Mouse (Mus musculus): ENCODE measurements at regions not wholly inside any gene's neighbourhood (a gene's known extent, or its start where the extent isn't known, plus 50 kb on each side); places are given as distances from the start of the nearest gene placed in this dataset.

DNA sequence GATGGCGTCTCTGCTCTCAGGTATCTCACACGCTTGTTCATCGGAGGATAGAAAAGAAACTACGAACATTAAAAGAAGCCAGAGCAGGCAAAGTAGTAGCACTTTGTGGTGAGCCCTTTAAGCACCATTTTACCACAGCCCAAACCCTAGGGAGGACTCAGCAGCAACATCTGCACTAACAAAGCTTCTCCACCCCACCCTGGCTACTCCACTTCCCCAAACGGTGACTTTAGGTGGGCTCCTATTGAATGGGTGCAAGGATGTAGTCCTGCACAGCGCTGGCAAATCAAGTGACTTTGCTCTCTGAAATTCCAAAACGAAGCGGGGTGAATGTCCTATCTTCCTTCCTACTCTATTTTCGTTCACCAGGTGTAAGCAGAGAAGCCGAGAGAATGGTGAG is 337.9 kb upstream of the Noct start:
- DNase-seq (ENCODE audit: extremely low read depth, insufficient read length, low spot score), result no peak

DNA sequence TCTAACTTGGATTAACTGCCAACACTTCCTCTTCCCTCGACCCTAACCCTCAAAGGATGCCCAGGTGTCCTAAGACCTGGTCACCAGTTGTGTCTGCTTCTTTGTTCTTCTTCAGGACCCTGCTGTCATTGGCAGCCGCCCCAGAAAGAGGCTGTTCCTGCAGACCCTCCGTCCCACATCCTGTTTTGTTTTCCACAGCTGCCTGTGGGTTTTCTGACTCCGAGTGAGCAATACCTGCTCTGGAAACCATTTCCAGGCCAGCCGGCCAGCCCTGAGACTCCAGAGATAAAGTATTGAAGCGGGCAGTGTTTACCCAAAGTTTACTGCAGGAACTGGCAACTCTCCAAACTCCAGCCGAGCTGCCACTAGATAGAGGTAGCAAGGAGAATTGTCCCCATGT is 337.2 kb upstream of the Noct start:
- DNase-seq (ENCODE audit: extremely low read depth, insufficient read length, low spot score), result no peak

DNA sequence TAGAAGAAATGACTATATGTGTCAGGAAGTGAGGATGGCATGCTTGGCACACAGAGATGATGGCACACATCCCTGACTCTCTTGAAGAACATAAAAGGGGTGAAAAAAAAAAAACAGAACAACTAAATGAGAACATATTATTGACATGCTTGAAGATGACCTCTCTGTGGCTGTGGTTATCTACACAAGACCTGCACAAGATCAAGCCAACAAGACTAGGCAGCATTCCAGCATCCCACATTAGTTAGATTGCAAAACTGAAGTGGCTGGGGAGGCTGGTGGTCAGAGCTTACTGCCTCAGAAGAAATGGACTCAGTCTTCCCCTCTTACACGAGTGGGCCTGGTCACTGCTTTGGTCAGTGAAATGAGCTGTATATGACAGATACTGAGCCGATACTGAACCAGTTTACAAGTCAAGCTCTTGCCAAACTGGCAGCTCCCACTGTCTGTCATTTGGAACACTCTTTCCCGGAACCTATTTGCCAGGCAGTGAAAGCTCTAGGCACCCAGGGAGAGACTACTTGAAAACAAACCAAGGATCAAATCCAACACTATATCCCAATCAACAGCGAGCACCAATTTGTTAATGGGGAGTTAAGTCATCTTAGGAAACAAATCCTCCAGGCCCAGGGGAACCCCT is 335.6 kb upstream of the Noct start:
- DNase-seq (ENCODE audit: extremely low read depth, insufficient read length, low spot score), result no peak

DNA sequence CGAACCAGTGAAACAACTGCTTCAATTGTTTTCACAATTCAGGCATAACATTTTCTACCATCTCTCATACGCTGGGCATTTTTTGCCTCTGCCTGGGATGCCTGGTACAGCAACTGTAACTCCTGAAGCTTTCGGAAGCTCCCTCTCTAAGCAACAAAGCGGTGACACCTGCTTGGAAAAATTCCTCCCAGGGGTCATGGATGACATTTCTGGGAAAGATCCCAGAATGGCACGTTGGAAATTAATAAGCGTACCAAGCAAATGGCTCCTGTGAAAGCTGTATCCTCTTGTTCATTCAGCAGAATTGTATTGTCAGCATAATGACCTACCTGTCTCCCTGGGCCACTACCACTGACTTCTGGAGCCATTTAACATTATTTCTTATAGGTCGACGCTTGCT is 333.7 kb upstream of the Noct start:
- no peak for DNase-seq (ENCODE audit: extremely low read depth, insufficient read length, low spot score)

DNA sequence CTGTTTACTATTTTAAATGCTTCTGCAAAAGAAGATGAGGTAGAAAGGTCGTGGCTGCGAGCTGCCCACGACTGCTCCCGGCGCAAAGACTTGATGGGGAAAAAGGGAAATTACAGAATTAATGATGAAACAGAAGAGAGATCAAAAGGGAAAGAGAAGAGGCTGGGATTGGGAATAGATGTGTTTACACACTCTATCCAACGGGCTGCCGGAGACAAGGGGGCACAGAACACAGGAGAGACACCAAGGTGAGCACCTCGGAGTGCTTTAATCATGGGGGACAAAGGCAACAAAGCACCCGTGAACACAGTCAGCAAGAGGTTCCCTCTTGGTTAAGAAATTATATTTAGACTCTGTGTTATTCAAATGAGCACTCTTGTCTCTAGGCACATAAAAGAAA is 326.1 kb upstream of the Noct start:
- DNase-seq (ENCODE audit: extremely low read depth, insufficient read length, low spot score), result no peak

DNA sequence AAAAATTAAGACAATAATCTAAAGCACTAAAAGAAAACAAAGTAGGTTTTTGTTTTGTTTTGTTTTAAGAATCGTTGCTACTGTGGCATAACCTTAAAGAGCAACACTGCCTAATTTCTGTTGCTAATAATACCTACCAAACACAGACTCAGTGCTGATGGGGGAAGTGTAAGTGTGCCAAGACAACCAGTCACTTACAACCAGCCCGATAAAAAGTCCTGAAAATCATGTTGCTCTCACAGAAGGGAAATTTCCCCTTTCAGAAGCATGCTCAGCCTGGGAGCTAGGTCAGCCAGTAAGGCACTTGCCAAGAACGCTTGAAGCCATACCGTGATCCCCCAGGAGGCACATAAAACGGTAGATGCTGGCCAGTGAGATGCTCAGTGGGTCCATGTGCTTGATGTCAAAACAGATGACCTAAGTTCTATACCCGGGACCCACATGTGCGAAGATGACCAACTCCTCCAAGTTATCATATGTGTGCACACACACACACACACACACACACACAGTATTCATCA is 324.4 kb upstream of the Noct start:
- DNase-seq (ENCODE audit: extremely low read depth, insufficient read length, low spot score), result no peak

DNA sequence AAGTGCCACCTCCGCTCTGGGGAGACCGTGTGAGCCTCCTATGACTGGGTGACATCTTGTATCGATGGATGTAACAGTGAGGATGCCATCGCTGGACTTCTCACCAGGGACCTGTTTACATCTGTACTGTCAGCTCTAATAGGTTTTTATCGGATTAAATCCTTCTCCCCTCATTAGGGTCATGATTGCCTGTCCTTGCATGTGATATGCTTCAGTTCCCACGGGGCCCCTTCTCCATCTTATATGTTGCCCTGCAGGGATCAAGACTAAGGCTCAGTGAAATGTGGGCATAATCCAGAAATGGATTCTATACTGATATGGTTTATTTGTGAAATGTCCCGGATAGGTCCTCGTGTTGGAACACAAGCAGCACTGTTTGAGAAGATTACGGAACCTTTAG is 323.7 kb upstream of the Noct start:
- DNase-seq (ENCODE audit: extremely low read depth, insufficient read length, low spot score), result no peak

DNA sequence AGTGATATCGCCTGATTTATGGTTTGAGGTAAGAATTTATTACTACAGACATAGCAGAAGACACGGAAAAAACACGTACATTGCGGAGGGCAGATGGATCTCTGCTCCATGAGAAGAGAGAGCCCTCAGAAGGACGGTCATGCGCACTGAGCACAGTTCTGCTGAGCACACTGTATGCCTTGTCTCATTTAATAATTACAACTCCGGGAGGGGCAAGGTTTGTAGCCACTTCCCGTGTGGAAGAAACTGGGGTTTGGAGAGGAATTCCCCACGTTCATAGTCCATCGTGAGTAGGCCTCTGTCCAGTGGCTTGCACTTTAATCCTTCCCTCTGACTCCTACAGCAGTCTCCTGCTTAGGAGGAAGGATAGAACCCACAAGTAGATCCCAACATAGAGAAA is 322.9 kb upstream of the Noct start:
- DNase-seq (ENCODE audit: extremely low read depth, insufficient read length, low spot score), result no peak

DNA sequence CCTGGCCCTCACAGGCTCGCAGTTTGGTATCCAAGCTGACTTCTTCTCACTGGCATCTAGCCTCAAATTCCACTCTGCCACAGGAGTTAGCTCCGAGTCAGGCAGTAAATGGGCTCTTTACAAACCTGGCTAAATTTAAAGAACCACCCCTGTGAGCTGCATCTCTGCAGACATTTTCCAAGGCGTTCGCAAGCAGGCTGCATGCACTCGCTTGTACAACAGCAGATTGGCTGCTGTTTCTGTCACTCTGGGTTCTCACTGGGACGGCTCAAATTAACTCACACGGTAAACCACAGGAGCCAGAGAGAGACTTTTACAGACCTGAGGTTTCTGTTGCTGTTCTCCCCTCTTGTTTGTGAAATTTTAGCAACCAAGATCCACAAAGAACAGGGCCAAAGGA is 321.3 kb upstream of the Noct start:
- DNase-seq (ENCODE audit: extremely low read depth, insufficient read length, low spot score), result no peak

DNA sequence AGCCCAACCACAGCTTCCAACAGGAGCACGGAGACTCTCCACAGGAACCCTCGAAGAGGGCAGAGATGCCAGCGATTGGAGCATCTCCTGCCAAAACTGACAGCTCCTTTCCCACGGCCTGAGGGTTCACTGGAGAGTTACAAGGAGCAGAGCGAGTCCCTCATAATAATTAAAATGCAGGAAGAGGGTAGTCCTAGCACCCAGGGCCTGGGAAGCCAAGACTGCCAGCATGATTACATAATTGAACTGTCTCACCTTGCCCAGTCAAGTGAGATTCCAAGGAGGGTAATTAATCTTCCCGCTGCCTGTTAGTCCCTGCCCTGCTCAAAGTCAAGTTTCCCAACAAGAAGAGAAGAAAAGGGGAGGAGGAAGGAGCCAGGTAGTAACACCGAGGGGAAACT is 319.5 kb upstream of the Noct start:
- DNase-seq (ENCODE audit: extremely low read depth, insufficient read length, low spot score), result no peak

DNA sequence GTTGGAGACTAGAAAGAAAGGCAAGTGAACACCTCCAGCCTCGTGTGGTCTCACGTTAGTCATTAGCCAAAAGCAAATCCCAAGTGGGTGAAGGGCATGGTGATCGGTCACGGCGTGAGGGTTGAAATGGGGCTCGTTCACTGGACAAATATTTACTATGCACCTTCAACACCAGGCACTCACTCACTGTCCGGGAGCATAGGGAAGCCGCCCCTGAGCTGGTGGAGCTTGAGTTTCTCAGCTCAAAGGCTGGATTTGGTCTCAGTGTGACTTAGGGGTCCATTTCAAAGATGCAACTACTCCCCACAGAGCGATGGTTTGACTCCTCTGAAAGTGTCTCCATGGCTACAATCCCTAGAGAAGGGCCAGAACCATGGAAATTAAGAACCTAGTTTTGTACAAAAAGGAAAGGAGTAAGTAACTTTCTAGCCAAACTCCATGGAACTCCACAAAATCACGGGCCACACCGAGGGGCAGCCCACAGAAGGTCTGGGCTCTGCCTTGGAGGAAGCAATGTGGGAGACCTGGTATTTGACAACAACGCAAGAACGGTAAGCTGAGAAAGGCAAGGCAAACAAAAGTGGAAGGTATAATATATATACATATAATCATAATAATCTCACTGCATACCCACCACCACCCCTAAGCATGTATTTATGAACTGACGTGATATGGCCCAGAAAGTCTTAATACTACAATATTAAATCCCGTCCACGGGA is 318.8 kb upstream of the Noct start:
- DNase-seq (ENCODE audit: extremely low read depth, insufficient read length, low spot score), result no peak

DNA sequence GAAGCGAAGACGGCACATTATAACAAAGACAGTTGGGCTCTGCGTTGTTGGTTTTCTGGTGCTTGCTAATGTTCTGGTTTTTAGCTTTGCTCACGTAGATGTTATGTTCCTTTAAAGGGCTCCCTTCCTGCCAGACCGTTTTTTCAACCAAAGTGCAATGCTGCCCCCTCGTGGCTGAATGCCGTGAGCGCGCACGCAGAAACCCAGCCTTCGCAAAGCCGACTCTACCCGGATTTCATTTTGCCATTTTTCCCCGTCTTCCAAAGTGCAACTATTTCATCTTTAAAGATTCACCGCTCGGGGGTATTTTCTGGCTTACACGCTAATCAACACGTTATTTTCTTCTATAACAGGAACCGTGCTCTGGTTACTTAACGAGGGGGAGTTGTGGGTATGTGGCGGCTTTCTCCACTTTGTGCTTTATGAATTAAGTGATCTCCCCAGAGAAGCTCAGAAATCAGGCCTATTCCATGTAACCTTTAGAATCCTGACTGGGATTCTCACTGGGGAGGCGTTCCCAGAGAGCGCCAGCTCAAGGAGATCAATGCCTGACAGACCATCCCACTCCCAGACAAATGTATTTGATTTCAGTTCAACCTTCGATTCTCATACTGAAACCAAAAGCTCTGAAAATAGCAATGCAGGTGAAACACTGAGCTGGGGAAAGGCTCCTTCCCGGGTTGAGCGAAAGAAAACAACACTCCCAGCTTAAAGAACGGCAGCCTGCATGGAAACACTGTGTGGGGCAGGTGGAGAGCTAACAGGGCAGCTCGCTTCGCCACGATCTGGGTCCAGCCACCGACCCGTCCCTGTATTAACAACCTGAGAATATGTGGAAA is 318.0 kb upstream of the Noct start:
- peak; percentile 59 for DNase-seq (ENCODE audit: extremely low read depth, insufficient read length, low spot score)

DNA sequence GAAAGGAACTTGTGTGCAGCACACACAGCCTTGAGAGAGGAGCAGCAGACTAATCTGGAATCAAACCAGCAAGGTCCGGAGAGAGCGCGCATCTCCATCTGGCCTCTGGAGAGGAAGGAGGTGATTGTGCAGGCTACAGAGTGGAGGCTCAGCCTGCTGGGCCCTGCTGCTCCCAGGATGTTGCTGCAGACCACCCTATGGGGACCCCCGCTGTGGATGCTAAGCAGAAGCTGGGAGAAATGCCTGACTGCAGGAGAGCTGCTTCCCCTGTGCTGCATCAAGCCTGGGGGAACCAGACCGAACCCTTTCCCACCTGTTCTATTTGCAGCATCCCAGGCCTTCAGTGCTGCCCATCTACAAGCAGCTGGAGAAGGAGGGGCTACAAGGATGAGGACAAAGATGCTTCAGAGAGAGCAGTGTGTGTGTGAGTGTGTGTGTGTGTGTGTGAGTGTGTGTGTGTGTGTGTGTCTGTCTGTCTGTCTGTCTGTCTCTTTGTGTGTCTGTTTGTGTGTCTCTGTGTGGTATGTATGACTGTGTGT is 311.2 kb upstream of the Noct start:
- no peak for DNase-seq (ENCODE audit: extremely low read depth, insufficient read length, low spot score)

DNA sequence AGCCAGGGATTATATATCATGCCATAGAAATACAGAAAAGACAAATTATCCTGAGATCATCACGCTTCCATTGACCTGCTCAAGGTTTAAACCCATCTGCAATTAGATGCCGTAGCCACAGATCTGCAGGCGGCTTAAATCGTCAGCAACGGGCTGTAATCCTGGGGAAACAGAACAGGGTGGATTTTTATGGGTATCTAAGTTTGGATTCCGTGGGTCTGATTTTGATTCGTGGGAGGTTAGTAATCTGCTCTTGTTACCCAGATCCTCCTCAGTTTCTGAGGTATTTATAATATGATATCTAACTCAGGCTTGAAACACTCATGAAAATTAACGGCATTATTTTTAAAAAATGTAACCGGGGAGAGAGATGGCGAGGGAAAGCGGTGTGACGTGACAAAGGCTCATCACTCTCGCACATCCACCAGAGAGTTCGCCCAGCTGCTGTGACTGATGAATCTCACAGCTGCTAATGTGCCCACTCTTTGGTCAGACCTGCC is 309.3 kb upstream of the Noct start:
- no peak for DNase-seq (ENCODE audit: extremely low read depth, insufficient read length, low spot score)

DNA sequence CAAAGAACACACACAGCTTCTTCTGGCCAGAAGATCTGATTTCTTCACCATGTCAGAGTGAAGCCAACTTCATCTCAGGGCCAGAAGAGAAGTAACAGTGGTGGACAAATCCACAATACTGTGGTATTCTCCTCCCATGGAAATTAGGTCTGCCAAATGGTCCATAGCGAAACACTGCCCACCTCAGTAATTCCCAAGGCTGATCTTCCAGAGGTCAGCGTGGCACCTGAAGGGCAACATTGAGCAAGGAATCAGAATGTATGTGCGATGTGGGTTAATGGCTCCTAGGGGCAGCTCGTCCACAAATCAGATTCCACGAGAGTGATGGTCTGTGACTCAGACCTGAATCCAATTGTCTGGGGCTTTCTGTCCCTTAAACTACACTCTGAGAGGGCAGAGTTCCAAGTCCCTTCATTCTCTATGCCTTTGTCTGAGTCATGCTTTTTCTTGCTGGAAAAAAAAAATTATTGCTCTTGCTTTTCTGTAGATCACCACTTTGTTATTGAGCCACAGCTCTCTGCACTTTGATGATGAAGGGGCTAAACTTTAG is 307.9 kb upstream of the Noct start:
- no peak for DNase-seq (ENCODE audit: extremely low read depth, insufficient read length, low spot score)

DNA sequence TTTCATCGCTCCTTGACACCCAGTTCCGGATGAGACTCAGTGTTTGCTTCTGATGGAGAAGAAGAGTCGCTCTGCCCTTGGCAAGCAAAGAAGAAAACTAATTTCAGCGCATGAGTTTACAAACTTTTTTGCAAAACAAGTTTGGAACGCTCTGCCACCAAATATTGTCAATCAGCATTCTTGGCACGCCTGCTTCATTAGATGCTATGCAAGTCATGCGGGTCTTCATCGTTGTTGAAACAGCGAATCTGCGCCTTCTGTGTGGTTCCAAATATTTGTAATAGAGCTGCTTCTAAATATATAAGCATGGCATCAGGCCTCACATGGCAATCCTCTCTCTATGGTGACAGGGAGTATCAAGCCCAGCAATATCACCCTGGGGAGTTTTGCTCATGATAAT is 301.9 kb upstream of the Noct start:
- no peak for DNase-seq (ENCODE audit: extremely low read depth, insufficient read length, low spot score)

DNA sequence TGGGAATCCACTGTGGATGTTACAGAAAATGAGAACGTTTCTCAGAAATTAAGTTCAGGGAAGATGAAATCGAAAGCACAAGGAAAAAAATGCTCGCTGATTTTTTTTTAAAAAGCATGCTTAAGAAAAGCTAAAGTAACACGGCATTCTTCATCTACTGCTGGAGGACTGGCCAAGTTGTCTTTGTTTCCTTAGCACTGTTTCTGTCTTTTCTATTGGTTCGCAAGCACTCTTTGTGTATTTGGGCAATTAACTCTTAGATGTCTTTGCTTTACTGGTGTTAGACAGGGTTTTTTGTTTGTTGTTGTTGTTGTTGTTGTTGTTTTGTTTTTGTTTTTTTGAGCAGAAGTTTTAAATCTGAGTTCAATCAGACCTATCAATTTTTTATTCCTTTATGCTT is 301.4 kb upstream of the Noct start:
- no peak for DNase-seq (ENCODE audit: extremely low read depth, insufficient read length, low spot score)

DNA sequence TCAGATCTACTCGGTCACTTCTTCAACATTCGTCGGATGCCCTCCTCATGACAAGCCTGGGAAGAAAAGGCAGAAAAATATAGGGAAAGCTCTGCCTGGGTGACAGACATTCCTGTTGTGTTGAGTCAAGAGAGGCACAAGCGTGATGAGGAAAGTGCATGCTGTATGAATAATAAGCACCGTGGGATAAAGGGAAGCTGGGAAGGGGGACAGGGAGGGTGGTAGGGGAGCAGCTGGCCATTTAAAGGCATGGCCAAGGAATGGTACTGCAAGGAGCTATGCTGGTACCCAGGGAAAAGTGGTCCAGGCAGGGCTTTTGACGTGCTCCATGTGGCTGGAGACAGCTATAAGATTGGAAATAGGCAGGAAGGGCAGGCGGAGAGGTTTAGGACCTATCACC is 300.9 kb upstream of the Noct start:
- DNase-seq (ENCODE audit: extremely low read depth, insufficient read length, low spot score), result no peak

DNA sequence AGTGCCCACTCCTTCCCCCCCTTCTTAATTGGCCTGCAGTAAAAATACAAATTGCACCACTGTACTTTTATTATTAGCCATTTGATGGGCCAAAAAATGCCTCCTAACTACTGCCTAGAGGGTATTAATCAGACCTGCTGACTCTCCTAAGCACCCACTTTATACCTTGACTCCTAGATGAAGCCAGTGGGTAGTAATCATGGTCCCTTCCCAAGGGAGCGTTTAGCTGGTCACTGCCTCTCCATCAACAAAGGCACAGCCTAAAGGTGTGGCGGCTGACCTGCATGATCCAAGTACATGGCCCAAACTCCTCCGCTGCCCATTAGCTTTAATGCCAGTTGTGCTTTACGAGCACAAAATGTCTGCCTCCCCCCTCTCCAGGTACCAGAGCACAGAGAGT is 296.9 kb upstream of the Noct start:
- DNase-seq (ENCODE audit: extremely low read depth, insufficient read length, low spot score), result no peak

DNA sequence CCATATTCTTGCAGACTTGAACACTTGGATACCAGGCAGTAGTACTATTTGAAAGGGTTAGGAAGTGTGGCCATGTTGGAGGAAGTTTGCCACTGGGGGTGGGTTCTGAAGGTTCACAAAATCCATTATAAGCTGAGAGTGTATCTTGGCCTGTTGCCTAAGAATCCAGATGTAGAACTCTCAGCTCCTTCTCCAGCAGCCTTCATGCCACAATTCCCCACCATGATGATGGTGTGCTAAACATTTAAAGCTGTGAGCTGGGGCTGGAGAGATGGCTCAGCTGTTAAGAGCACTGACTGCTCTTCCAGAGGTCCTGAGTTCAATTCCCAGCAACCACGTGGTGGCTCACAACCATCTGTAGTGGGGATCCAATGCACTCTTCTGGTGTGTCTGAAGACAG is 295.2 kb upstream of the Noct start:
- no peak for DNase-seq (ENCODE audit: extremely low read depth, insufficient read length, low spot score)

All from 3134 (cell line).